Mouse (Mus musculus): ENCODE results near the gene Slc9a3r2.

GRCm38 (mm10) chr17:24625472-24625871, 24.7 kb downstream of the Slc9a3r2 start:
- TF ChIP-seq CTCF (conservative IDR thresholded peaks at IDR 0.05; ENCODE audit: low read length) = no peak
- no peak for TF ChIP-seq POU5F1 (IDR thresholded peaks at IDR 0.05; ENCODE audit: borderline replicate concordance, low read length)

All from E14TG2a.4 (cell line).